Mouse (Mus musculus): Measurements from ENCODE around the gene Foxred1. TPM values are rescaled to one million over a fixed set of nuclear protein-coding genes. Genes with fewer than 3 reads are reported as not detected.

Gene Foxred1
- polyA plus RNA-seq, 1 experiment, result 22.0 TPM

GRCm38 (mm10) chr9:35158477-35158876 lies 52.4 kb downstream of the Foxred1 start:
- WGBS, result 88% methylated on average over 3 of the region's 3 CpGs
- no peak for DNase-seq (ENCODE audit: low read depth, low spot score)

GRCm38 (mm10) chr9:35156862-35157261 lies 54.0 kb downstream of the Foxred1 start:
- no peak for DNase-seq (ENCODE audit: low read depth, low spot score)
- 70% methylated on average over 4 of the region's 4 CpGs for WGBS

GRCm38 (mm10) chr9:35156002-35156710 lies 54.7 kb downstream of the Foxred1 start:
- WGBS, result 81% methylated on average over 5 of the region's 5 CpGs
- DNase-seq (ENCODE audit: low read depth, low spot score), result no peak

Other genes with a start within 250 kb of the Foxred1 start
- gene St3gal4, start 91.8 kb downstream of the Foxred1 start, polyA plus RNA-seq (2012; rRNA removed), result 235 and 346 TPM in 2 replicates
- gene Dcps, start 35.0 kb downstream of the Foxred1 start, polyA plus RNA-seq (2012; rRNA removed), result 28.3 and 39.7 TPM in 2 replicates
- 59.1 and 69.4 TPM in 2 replicates for gene Srpr, start 10.9 kb downstream of the Foxred1 start, polyA plus RNA-seq (2012; rRNA removed)
- 9.0 and 14.4 TPM in 2 replicates for gene Tirap, start 10.8 kb downstream of the Foxred1 start, polyA plus RNA-seq (2012; rRNA removed)
- gene Fam118b, start 56.8 kb upstream of the Foxred1 start, polyA plus RNA-seq (2012; rRNA removed), result 37.1 and 43.0 TPM in 2 replicates
- 12.1 and 12.4 TPM in 2 replicates for gene Rpusd4, start 56.8 kb upstream of the Foxred1 start, polyA plus RNA-seq (2012; rRNA removed)
- gene Cdon, start 210.1 kb upstream of the Foxred1 start, polyA plus RNA-seq (2012; rRNA removed), result 3.4 and 3.5 TPM in 2 replicates

Measured in large intestine, adult 2 months (tissue).